Mouse (Mus musculus) lung, adult 2 months (tissue): ENCODE results near the gene Rnf20.

ENCODE experiments used
- CTCF ChIP-seq: fragments of 200-500 bp; IDR thresholded peaks from 2 replicates; pipeline ENCODE4 v1.5.1; 2011; ENCODE audit warnings: mild to moderate bottlenecking, low read length, control low read depth; ENCODE audit not compliant: insufficient read depth
- POLR2A ChIP-seq: fragments of 200-500 bp; IDR thresholded peaks from 2 replicates; pipeline ENCODE4 v1.6.1; 2011; ENCODE audit warnings: low read depth, mild to moderate bottlenecking, control low read depth, low read length, borderline replicate concordance; ENCODE audit errors: extremely low read depth

- TF ChIP-seq POLR2A (no peak), CTCF (peak; percentile 66)
Observed at GRCm38 (mm10) chr4:49626973-49627372, 4.8 kb upstream of the Rnf20 start.
